Mouse (Mus musculus) lung, adult 2 months (tissue): ENCODE data around the gene Aaas.

Experiments used
- CTCF ChIP-seq: fragments of 200-500 bp; IDR thresholded peaks from 2 replicates; pipeline ENCODE4 v1.5.1; 2011; ENCODE audit warnings: mild to moderate bottlenecking, low read length, control low read depth; ENCODE audit not compliant: insufficient read depth
- POLR2A ChIP-seq: fragments of 200-500 bp; IDR thresholded peaks from 2 replicates; pipeline ENCODE4 v1.6.1; 2011; ENCODE audit warnings: low read depth, mild to moderate bottlenecking, control low read depth, low read length, borderline replicate concordance; ENCODE audit errors: extremely low read depth

DNA sequence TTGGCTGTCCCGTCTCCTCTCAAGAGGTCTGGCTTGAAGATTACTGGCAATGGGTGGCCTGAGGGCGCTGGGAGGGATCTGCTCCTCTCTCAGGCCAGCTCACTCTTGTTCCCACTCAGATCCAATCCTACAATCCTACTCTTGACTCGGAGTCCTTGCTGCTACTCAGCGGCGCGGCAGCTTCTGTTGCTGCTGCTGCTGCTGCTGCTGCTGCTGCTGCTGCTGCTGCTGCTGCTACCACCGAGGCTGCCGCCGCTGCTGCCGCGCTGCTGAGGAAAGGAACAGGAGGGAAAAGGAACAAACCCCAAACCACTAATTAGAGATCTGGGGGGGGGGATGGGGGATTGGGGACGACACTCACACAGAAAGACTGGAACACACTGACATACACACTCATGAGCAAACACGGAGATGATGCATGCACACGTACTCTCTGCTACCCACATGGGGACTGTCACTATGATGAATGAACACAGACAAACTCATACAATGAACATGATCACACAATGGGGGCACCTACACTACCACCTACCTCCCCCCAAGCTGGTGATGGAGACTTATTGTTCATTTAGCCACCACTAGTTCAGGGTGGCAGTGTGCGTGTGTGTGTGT is 16.3 kb upstream of the Aaas start, which contains the start of gene Sp7:
- TF ChIP-seq CTCF = no peak
- TF ChIP-seq POLR2A = no peak
